Mouse (Mus musculus): ENCODE results near the gene Lif.

The Lif gene

GRCm38 (mm10) chr11:4256846-4257607 is at the start of gene Lif:
Lif (plus strand) TSS chr11:4257557.
- DNase-seq (ENCODE audit: low spot score): no peak

DNA sequence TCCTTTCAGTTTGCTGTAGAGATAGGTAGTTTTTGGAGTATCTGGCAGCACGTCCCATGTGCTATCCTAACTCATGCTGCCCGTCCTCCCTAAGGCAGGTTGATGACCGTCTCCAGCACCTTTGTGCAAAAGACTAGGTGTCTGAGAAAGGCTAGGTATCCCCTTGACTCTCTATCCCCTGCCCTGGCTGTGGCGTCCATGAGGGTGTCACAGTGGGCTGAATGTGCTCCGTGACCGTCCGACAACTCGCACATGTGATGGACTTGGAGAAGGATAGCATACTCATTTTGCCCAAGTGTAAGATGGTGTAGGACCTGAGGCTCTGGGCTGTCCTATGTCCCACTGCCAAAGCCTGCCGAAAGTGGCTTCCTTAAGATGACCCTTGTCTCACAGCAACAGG is 49.7 kb upstream of the Lif start:
- DNase-seq (ENCODE audit: low spot score): no peak

DNA sequence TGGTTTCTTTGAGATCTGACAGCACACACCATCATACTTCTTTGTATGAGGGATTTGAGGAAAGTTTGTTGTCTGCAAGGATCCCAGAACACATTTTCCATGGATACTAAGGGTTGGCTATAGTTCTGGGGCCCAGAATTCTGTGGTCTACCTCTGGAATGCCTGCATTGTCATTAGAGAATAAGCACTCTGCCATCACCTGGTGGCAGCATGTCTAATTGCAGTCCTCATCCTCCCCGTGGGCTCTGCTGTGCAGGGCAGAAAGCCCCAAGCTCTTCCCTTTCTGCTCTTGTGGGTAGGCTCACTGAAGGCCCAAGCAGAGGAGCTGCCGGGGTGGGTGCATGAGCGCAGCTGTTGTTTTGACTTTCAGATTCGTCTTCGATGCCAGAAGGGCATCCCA is 47.8 kb upstream of the Lif start:
- peak; percentile 51 for DNase-seq (ENCODE audit: low spot score)

DNA sequence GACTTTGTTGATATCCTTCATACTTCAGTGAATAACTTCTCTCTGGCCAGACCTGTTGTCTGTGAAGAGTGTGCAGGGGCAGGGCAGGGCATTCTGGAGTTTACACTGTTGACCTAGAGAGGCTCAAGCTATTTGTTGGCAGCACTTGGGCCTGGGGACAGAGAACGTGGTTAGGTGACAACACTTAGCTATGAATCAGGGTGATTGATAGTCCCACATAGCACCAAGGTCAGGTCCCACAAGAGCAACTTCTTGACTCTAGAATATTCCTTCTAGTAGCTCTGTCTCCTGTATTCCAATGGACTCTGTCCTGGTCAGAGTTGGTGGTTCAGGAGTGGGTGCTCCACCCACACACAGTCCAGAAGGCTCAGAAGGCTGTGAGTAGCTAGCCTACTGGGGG is 46.6 kb upstream of the Lif start:
- no peak for DNase-seq (ENCODE audit: low spot score)

GRCm38 (mm10) chr11:4213107-4213506 is 44.2 kb upstream of the Lif start:
- DNase-seq (ENCODE audit: low spot score): no peak

DNA sequence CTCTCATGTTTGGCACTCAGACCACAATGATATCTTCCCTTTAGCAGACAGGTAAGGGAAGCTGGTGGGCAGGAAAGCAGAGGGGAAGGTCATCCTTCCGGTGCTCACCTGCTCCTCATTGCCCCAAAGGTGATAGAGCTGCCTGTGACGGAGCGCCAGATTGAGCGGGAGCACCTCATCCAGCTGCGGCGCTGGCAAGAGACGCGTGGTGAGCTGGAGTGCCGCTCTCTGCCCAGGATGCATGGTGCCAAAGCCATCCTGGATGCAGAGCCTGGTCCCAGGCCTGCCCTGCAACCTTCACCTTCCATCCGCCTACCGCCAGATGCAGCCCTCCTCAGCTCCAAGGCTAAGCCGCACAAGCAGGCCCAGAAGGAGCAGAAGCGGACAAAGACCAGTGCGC is 42.8 kb upstream of the Lif start:
- no peak for DNase-seq (ENCODE audit: low spot score)

GRCm38 (mm10) chr11:4215061-4215460 is 42.3 kb upstream of the Lif start:
- DNase-seq (ENCODE audit: low spot score): no peak

- DNase-seq (ENCODE audit: low spot score): no peak
Observed at GRCm38 (mm10) chr11:4216248-4217000, 40.9 kb upstream of the Lif start.

- DNase-seq (ENCODE audit: low spot score): peak; percentile 89
Observed at GRCm38 (mm10) chr11:4217914-4218629, 39.3 kb upstream of the Lif start, which contains the start of gene Castor1. Castor1 (plus strand) TSS chr11:4218225.

- no peak for DNase-seq (ENCODE audit: low spot score)
Observed at GRCm38 (mm10) chr11:4218637-4219036, 38.7 kb upstream of the Lif start.

GRCm38 (mm10) chr11:4219317-4219751 is 38.0 kb upstream of the Lif start:
- DNase-seq (ENCODE audit: low spot score): peak; percentile 90

- DNase-seq (ENCODE audit: low spot score): no peak
Observed at GRCm38 (mm10) chr11:4219908-4220307, 37.4 kb upstream of the Lif start.

- peak; percentile 80 for DNase-seq (ENCODE audit: low spot score)
Observed at GRCm38 (mm10) chr11:4220443-4221400, 36.6 kb upstream of the Lif start.

- no peak for DNase-seq (ENCODE audit: low spot score)
Observed at GRCm38 (mm10) chr11:4222046-4222950, 35.1 kb upstream of the Lif start.

GRCm38 (mm10) chr11:4223393-4224188 is 33.8 kb upstream of the Lif start:
- no peak for DNase-seq (ENCODE audit: low spot score)

DNA sequence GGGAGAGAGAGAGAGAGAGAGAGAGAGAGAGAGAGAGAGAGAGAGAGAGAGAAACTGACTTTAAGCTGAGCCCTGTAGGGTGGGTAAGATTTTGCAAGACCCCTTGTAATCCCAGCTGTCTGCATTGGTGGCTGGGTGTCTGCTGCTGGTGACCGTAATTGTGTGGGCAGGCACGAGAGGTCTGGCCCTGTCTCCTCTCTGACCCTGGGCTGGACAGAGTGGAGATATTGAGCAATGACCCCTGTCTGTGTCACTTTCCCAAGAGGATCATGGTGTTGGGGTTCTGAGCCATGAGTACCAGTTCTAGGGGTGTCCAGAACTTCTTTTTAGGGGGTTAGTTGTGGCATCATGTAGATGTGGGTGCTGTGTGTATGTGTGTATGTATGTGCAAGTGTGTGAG is 33.1 kb upstream of the Lif start:
- no peak for DNase-seq (ENCODE audit: low spot score)

DNA sequence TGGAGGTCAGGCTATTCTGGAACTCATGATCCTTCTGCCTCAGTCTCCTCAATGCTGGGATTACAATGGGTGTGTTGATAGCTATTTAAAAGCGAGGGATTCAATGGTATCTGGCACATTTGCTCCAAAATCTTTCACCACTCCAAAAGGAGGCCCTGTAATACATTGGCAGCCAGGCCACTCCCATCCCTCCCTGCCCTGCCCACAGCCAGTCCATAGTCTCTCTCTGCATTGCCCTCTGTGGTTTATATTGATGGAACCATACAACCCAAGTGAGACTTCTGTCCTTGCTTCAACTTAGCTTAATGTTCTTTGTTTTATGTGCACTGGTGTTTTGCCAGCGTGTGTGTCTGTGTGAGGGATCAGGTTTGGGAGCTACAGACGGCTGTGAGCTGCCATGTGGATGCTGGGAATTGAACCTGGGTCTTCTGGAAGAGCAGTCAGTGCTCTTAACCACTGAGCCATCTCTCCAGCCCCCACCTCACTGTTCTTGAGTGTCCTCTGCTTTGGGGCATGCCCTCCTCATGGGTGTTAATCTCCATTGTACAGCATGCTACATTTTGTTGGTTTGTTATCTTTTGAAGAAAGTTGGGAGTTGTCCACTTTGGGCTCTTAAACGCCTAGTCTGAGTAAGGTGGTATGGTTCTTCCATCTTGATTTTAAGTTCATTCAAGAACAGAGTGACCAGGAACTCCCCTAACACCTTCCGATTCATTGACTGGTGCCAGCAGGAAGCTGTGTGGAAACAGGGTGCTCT is 30.6 kb upstream of the Lif start:
- no peak for DNase-seq (ENCODE audit: low spot score)

DNA sequence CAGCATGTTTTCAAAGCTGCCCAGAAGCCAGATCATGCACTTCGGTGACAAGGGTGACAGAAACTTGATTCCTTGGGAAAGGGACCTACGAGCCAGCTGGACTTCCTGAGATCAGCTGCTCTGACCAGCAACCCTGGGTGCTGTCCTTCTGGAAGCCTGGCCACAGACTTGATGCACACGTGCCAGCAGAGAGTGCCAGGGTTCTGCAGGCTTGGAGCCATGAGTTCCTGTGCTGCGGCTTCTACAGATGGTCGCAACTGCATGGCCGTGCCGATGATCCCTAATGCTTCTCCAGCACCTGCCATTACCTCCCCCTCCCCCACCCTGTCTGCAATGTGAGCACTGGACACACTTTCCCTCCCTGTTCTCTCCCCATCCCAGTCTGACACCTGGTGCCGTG is 28.9 kb upstream of the Lif start:
- no peak for DNase-seq (ENCODE audit: low spot score)

DNA sequence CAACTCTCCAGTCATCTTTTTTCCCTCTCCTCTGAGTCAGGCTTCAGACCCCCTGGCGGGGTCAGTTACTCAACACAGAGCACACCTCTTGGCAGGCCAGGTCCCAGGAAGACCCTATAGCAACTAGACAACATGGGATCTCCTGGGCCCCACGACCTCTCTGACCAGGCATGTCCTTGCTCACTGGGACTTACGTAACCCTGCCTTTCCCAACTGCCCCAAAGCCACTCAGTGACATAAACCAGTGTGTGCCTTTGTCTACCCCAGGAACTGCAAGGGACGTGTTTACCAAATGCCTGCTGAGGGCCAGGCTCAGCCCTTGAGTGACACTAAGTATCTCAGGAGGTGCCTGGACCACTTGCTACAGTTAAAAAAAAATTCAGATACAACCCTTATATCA is 27.5 kb upstream of the Lif start:
- DNase-seq (ENCODE audit: low spot score): no peak

Measured in MN1 (cell line).